Mouse (Mus musculus): ENCODE data around the gene Nudt16.
"Not testable (repeated sequence)": the region's sequence is repeated elsewhere in the genome, so short reads cannot be mapped to it uniquely, and the experiment has no call there.

The Nudt16 gene

DNA sequence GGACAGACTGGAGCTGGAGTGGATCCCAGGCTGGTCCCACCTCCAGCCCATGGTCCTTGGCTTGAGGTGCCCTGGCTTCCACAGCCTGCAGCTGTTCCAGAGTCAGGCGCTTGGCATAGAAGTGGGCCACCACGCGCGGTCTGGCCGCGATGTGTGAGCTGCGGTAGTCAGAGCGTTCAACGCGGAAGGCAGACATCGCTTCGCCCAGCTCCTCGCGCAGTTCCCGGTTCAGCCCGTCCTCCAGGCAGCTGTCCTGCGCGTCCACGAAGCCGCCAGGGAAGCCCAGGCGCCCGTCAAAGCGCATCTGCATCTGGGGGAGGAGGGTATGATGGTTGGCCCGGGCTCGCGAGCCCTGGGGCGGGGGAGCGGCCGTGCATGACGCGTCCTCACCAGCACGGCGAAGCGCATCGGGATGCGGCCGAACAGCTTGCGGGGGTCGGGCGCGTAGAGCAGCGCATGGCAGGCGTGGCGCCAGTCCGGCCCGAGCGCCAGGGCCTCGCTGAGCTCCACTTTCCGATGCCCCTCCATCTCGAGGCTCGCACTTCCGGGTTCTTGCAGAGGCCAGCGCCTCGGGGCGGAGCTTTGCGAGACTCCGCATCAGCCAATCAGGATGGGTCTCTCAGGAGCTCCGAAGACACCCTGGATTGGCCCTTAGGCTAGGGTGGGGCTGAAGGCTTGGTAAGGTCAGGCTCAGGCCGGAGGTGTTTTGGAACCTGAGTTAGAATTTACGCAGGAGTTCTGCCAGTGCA, at the start of gene Nudt16:
Gene Nudt16 (minus strand): TSS at position 572 of the 749 bp plus-strand sequence.
- peak; percentile 89 to 92 for DNase-seq

DNA sequence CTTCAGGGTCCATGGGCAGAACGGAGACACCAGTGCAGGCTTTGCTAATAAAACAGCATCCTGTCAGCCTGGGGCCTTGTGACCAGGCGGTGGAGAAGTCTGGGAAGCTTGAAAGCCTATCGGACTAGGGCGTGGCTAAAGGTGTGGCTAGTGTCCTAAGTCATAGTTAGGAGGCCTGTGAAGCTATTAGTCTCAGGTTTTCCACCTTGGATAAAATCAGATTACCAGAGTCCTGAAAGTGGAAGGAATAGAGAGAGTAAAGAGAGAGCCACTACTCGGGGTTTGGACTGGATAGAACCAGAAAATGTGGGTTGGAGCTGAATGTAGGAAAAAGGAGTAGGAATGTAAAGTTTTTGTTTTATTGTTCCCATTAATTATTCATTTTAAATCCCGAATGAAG, 13.4 kb upstream of the Nudt16 start, which contains the start of gene 1700080E11Rik:
Gene 1700080E11Rik (minus strand): TSS at position 101 of the 400 bp plus-strand sequence.
- no peak for DNase-seq

DNA sequence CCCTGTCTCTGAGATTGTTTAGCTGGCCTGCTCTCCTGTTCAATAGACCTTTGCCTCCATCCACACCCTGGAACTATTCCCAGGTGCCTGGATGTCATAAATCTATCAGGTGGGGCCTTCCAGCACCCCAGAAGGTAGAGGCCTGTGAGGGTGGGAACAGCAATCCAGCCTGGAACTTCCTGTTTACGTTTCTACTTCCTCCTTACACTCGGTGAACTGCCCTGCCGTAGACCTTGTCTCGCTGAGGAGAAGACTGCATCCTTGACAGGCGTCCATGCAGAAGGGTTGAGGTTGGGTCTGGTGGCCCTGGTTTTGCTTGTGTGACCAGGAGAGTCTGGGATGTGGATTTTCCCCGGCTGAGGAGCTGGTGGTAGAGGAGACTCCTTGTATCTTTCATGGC, 7.6 kb upstream of the Nudt16 start:
- DNase-seq = no peak

DNA sequence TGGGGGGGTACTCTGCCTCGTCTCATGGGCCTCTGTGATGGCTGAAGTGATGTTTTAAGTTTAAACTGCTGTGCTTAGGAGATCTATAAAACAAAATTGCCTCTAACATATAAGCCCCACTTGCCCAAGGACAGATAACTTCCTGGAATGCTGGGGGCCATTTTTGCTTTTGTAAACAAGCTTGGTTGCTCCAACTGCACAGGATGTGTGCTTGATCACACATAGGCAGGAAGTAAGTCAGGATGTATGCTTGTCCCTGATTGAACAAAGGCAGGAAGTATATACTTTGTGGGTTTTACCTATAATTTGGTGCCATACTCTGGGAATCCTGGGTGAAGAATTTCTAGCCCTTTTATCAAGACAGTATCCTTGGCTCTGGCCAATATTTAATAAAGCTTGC, 4.8 kb upstream of the Nudt16 start:
- DNase-seq = no peak

DNA sequence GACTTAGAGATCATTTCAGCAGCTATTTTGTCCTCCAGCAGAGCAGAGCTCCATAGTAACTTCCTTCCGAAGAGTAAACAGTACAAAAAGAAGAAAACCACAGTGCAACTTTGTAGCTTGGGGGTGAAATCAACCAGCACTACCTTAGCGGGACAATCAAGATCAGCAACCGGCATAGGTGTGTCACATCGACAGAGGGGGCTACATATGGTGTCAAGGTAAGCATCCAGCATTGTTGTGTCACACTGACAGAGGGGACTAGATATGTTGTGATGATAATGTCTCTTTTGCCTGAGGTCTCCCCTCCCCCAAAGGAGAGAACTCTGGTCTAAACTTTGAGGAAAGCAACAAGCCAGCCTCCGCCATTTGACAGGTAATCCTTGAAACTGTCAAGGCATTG, 2.9 kb upstream of the Nudt16 start:
- no peak for DNase-seq

DNA sequence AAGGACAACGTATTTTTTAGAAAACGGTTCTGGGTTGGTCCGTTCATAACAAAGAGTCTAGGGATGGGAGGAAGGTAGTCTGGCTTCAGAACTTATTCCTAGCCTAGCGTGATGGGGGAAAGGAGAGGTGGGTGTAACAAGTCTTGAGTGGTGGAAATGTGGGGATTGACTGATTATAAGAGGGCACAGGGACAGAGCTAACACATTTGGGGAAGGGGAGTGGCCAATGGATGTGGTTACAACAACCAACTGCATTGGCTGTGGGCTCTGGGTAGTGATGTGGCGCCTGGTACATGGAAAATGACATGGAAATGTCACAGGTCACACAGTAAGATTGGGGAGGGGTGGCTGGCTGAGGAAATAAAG, 361 bp upstream of the Nudt16 start:
- no peak for DNase-seq

DNA sequence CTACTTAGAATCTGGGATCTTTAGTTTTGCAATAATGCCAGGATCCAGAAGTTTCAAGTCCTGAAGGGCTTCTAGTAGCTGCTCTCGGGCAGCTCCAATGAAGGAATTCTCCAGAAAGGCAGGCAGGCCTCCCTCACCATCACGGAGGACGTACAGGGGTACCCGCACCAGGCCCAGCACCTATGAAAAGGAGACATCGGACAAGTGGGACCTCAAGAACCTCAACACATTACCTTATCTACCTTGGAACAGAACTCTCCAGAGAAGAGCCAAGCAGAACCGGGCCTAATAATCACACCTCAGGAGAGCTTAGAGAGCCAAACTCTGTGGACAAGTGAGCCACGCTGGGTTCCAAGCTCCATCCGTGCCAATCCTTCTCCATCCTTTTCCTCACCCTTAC, 1.3 kb downstream of the Nudt16 start:
- no peak for DNase-seq

DNA sequence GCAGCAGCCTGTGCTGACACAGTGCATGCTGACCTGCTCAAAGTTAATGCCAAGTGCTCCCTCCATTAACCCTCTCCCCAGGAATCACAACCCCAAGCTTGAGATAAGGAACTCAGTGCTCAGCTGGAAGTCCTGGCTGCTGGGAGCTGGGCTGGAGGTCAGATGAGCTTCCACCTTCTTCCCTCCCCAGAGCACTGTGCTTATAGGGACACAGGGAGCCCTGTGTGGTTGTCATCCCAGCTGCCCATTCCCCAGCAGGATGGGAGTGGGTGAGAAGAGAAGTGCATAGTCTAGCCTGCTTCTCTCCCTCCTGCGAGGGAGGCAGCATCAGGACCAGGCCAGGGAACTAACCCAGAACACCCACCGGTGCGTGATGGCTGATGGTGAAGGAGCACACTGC, 6.4 kb downstream of the Nudt16 start:
- DNase-seq = not testable (repeated sequence)

DNA sequence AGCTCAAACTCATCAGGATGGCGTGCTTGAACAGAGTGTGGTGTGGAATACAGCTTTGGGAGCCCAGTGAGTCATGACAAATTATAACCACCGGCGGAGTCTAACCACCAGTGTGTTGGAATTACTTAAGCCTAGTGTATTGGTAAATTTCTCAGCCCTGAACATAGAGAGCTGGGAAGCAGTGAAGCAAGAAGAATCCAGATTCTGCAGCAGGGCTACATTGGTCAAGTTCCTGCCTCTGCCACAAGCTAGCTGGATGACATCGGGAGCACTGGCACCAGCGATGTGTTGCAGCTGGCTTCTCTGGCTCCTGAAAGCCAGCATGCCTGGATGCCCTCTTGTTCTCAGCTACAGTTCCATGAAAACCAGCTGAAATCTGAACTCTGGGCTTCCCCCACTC, 27.7 kb downstream of the Nudt16 start:
- DNase-seq = no peak

DNA sequence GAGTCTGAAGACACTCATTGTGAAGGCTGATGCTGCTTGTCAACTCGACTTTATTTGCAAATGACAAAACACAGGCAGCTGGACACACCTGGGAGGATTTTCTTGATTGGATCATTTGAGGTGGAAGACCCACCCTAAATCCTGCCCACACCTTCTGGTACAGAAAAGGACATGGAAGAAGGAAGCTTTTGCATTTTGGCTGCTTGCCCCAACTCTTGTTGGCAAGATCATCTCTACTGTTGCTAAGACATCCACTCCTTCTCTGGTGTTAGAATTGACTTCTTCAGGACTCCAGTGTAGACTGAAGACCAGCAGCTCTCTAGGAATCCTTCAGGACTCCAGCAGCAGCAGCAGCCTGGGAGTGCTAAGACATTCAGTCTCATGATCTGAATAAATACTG, 29.7 kb downstream of the Nudt16 start:
- no peak for DNase-seq

DNA sequence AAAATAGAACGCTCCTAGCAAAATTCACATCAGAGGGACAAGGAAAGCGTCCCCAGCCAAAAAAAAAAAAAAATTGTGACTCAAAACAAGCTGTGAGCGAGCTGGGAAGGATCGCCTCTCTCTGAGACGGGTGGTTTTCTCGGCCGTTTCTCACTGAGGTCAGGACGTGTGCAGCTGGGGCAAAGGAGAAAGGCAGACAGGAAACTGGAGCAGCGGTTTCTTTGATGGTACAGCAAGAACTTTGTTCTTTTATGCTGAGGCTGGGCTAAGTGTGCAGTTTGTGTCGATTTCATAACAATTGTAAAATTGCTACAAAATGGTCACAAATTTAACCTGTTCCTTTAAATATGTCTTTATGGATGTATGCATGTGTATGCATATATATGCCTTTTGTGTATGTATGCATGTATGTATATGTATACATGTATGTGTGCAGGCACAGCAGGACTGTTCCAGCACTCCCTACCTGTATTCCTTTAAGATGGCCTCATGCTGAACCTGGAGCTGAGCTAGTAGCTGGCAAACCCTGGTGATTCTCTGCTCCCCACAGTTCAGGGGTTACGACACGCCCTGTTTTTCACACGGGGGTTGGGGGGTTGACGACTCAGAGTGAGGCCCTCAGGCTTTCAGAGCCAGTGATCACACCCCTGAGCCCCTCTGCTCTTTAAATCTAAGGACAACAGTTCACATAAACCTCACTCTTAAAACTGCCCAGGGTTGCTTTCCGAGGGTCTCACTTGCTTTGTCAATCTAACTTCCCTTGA, 30.6 kb downstream of the Nudt16 start:
- DNase-seq = no peak

DNA sequence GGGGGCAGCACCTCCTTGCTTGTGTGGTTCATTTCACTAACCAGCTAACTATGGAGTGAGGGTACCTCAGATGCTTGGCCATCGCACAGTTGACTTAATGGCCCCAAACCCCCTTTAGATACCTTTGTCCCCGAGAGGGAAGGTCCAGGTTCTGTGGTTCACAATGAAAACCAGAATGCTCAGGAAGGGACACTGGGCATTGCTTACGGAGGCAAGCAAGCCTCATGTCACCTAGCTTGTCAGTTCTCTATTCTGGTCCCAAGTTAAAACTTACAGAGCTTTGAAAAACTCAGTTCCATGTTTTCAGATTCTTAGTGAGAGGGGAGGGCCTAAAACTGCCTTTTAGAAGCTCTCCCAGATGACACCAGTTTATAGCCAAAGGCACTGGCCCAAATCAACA, 51.4 kb downstream of the Nudt16 start:
- no peak for DNase-seq

Measured in cerebellum, postnatal 25 days (tissue).